Mouse (Mus musculus) thymus, adult 2 months (tissue): Measurements from ENCODE around the gene Clcf1.

Experiments used
- CTCF ChIP-seq: fragments of 200-500 bp; IDR thresholded peaks from 2 replicates; pipeline ENCODE4 v1.5.1; 2012; ENCODE audit warnings: mild to moderate bottlenecking, control low read depth, low read length, moderate library complexity, borderline replicate concordance; ENCODE audit not compliant: control insufficient read depth, poor library complexity, insufficient read depth; ENCODE audit errors: extremely low read depth
- POLR2A ChIP-seq: fragments of 200-500 bp; IDR thresholded peaks from 2 replicates; pipeline ENCODE4 v1.6.1; 2012; ENCODE audit warnings: mild to moderate bottlenecking, low read length, control low read depth, moderate library complexity; ENCODE audit not compliant: control insufficient read depth, poor library complexity, insufficient read depth; ENCODE audit errors: extremely low read depth

DNA sequence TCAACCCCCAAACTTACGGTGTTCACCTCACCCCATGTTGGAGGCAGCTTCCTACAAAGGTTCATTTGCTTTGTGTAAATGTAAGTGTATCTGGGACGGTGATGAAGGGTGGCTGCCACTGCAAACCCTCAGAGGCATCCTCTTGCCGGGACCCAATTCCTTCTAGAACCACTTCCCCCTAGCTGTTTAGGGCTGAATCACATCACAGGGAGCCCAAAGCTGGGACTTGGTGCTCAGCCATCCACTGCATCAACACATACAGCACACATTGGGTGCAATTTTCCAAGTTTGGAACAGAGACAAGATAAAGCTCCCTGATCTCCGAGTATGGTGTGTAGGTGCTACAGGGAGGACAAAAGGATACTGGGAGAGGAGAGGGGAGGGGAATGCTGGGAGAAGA lies 9.1 kb upstream of the Clcf1 start:
- TF ChIP-seq CTCF, result no peak
- TF ChIP-seq POLR2A, result no peak
